Mouse (Mus musculus) myocyte (in vitro differentiated cells): ENCODE data around the gene Lrpap1.

Experiments
- CEBPB ChIP-seq: IDR thresholded peaks from 2 replicates; pipeline ENCODE4 v1.6.1; 2011; ENCODE audit warnings: mild to moderate bottlenecking, moderate library complexity; ENCODE audit not compliant: poor library complexity, insufficient read depth, severe bottlenecking
- POLR2A ChIP-seq: IDR thresholded peaks from one replicate; pipeline ENCODE4 v1.6.1; 2011; ENCODE audit warnings: low read depth, mild to moderate bottlenecking, control low read depth, moderate library complexity; ENCODE audit not compliant: insufficient read length
- TCF12 ChIP-seq: IDR thresholded peaks from one replicate; pipeline ENCODE4 v1.6.1; 2011; ENCODE audit warnings: mild to moderate bottlenecking, control low read depth; ENCODE audit not compliant: poor library complexity, insufficient read depth, severe bottlenecking

DNA sequence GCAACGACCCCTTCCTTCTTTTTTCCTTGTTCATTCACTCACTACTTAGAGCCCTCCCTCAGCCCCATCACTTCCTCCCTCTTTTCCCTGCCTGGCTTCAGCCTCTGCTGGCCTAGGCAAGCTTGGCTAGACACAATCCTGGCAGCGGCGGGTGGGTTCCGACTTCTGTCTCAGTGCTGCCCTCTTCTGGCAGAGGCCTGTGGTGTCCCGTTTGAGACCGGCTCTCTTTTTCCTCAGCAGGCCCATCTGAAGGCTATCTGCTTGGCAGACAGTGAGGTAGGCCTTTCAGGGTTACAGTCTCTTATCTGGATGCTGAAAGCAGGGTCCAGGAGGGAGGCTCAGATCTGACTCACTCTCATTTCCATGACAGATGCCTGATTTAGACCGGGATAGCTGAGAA is 26.2 kb upstream of the Lrpap1 start:
- TF ChIP-seq POLR2A (no peak), CEBPB (no peak), TCF12 (no peak)
